Mouse (Mus musculus) megakaryocyte, adult 5-6 weeks (primary cell): ENCODE data around the gene Klf12. TPM values are rescaled to one million over a fixed set of nuclear protein-coding genes. Genes with fewer than 3 reads are reported as not detected.

Source experiments
- ATAC-seq: 2 replicates; pipeline ENCODE4 v1.8.0; 2016; ENCODE audit warnings: mild to moderate bottlenecking, inconsistent platforms; ENCODE audit not compliant: poor library complexity, severe bottlenecking
- total RNA-seq, 2 experiments: library from RNA; stranded (forward) in 1 of 2; stranded (reverse) in 1 of 2; fragments of 153-499, 151-499 nt in 1 of 2; fragments of 221-1000, 200-1000 nt in 1 of 2; gene quantifications; 2 replicates each; pipeline versions ENCODE4 v1.2.3 to v1.2.4; 2015 to 2017

Klf12 gene
- total RNA-seq, 2 experiments from 2014 or later, result 0.11 TPM; not detected in 1

DNA sequence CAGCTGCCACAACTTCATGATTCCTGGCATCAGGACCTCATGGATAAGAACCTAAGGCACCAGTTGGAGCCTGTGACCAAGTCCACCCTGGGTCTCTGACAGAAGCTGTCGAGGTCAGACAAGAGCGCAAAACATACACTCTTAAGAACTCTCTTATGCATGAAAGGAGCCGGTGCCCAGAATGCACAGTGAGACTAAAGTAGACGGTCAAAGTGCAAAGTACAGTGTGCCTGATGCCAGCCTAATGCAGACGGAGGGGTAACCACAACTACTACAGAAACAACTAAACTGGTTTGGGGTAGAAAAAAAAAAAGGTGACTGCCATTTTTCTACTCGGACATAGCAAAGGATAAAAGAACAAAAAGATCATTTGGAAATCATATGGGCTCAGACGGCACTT, 47.7 kb downstream of the Klf12 start:
- no peak for ATAC-seq

DNA sequence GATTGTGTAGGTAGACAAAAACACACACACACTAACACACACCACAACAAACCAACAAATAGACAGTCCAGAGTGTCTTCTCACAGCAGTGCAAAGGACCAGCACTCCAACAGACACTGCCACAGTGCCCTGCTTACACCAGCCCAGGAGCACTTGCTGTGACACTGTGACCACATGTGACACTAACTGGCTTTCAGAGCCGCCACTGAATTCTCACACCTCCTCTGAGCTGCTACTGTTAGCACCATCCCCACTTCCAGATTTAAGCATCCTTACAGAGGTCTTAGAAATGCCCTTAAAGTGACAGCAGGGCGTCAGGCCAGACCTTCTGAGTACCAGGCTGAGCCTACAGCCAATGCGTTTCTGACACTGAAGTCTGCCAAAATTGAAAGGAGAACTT, 48.7 kb downstream of the Klf12 start:
- peak; percentile 67 for ATAC-seq

DNA sequence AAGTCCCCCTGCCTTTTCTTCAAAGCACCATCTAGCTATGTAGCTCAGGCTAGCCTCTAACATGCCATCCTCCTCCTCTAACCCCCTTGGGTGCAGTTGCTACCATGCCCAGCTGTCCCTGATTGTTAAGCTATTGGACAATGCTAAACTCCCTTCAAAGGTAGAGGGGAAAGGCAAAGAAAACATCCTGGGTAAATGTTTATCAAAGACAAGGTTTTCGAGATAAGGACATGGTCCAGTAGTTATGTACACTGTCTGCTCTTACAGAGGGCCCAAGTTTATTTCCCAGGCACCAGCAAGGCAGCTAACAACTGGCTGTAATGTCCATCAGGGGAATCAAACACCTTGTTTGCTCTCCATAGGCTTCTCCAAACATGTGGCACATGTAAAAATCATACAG, 53.1 kb downstream of the Klf12 start:
- no peak for ATAC-seq

DNA sequence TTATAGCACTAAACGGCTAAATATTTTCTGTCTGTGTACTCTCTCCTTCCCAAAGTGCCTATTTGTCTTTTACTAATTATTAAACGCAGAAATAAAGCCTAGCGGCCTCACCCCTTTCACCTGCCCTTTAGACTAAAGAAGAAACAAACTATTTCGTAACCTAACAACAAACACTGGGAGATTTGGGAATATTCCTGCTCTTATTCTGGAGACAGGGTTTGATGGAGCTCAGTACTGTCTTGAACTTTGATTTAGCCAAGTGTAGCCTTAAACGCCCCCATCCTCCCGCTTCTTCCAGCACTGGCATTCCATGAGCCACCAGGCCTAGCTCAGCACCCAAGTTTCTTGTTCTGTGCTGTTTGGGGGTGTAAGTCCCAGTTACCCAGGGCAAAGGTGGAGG, 56.4 kb downstream of the Klf12 start:
- no peak for ATAC-seq

DNA sequence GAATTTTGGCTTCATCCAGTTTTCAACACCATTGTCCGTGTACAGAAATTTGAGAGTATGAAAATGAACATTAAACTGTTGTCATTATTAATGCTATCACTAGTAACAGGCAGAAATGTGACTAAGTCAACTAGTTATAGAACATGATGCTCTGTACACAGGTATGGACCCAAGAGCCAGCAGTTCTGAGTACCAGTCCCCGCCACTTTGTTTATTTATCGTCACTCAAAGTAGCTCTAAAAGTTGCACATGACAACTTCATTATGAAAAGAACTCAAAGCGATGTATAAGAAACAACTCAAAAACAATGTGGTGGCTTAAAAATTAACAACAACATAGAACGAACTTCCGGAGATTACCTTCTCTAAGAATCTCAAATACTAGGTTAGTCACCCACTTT, 56.8 kb downstream of the Klf12 start:
- ATAC-seq, result no peak

DNA sequence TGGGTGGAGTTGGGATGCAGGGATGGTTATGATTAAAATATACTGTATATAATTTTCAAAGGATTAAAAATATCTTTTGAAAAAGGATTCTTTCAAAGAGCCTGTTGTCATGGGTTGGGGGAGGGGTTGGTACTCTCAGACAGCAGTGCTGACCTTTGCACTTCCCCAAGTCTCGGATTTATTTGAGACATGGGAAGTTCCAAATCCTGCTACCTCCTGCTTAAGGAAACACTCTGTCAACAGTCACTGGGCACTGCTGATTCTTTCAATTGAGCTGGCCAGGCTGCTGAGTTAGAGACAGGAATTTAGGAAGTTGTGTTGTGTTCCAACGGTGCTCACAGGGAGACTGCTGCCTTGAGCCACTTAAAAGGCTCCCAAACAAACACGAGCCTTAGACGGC, 60.3 kb downstream of the Klf12 start:
- no peak for ATAC-seq

DNA sequence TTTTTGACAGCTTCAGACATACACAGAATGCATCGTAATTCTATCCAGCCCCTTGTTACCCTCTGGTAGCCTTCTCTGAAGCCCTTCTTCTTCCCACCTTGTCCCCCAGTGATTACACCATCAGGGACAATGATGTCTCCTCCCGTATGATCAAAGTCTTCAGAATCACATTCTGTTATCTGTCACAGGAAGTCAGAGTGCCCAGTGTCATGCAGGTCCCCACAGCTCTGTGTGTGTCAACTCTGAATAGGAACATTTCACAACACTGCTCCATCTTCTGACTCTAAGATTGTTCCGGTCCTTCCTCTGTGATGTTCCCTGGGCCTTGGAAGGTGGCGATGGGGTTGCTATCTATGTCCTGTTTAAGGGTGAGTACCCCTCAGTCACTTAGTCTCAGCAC, 62.2 kb downstream of the Klf12 start:
- peak; percentile 72 for ATAC-seq

DNA sequence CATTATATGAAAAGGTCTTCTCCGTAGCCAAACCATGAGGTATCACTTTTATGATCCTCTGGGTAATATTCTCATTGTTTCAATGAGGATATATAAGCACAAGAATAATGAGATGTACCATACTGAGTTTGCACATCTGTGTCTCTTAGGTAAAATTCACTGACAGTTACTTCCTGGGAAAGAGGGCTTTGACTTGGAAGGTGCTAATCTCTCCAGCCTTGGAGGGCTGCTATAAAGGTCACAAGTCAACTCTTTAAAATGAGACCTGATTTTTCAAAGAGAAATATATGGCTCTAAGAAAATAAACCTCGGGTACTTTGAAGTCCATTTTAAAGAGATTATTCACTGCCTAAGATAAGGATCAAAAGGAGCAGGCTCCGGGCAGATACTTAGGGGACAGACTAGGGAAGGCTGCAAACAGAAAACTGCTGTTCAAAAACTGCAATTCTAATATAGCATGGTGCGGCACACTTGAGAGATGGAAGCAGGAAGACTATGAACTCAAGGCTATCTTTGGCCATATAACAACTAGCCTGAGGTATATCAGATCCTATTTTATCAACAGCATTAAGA, 69.2 kb downstream of the Klf12 start:
- ATAC-seq, result no peak

DNA sequence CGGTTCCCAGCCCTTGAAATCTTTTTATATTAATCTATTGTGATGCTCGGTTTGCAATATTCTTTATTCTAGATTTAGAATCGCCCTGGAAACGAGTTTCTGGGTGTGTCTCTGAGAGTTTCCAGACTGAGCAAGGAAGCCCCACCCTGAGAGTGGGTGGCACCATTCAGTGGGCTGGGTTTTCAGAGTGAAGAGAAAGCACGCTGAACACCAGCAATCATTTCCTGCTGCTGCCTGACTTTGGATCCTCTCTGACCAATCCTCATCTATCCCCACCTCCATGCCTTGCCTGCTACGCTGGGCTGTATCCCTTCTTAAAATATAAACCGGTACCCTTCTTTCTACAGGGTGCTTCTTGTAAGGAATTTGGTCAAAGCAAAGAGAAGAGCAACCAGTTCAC, 71.4 kb downstream of the Klf12 start:
- ATAC-seq, result no peak

DNA sequence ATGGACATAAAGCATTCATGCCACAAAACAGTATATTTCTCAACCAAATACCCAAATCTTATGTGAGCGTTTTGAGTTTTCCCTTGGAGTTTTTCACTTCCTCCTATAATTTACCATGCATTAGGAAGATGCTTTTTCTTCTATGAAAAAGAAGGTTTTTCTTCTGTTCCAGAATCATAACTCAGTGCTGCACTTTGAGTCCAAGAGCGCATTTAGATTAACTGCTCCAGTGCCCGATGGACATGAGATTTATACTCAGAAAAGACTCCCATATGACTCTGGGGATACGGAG, 72.7 kb downstream of the Klf12 start:
- ATAC-seq, result no peak

DNA sequence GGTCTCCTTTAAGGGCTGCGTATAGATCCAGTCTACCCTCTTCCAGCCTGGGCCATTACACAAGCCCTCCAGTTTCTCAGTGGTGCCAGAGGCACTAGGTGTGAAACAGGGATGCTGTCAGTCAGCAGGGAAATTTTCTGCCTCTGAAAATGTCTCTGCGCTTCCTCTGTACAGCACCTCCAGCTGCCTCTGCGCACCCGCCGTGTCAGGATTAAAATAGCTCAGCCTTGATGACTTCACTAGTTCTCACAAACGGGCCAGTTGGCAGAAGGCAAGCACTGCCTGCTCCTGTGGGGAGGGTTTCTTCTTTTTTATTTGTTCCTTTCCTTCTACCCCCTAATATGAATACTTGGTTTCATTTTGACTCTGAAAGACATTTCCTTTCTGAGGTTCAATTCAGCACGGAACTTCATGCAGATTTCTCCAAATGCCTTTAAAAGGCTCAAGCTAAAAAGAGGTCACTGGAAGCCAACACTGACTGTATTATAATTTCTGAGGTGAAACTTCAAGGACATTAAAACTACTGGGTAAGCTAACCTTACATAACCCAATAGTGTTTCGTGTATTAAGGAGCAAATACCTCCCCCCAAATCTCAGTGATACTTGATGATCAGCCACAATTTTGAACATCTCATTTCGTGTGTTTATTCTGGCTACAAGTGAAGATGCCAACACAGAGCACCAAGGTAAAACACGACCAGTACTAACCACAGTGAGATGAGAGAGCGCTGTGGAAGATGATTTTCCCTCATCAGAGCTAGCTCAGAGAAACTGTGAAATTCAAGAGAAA, 73.2 kb downstream of the Klf12 start:
- ATAC-seq, result peak; percentile 63

DNA sequence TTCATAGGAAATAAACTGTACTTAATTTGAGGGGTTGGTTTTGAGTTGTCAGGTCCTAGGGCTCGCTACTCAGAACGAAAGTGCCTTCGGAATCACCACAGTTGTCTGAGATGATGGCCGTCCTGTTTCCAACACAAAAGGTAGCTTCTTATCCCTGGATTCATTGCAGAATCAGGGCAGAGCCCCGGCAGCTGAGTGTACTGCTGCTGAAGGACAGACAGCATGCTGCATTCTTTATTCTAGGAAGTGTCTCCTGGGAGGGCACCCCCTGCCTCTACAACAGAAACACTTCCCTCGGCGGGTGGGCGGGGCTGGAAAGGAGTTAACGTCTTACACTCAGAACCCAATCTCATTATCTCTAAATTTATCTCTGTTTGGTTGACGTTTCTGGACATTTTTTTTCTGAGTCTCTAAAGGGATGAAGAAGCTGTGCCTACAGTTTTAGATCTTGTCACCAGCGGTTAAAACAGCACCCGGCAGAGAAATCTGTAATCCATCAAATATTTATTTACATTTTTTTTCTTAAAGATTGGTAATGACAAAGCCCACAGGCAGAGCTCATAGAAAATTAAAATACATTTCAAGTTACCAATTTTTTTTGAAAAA, 74.6 kb downstream of the Klf12 start:
- ATAC-seq, result no peak

DNA sequence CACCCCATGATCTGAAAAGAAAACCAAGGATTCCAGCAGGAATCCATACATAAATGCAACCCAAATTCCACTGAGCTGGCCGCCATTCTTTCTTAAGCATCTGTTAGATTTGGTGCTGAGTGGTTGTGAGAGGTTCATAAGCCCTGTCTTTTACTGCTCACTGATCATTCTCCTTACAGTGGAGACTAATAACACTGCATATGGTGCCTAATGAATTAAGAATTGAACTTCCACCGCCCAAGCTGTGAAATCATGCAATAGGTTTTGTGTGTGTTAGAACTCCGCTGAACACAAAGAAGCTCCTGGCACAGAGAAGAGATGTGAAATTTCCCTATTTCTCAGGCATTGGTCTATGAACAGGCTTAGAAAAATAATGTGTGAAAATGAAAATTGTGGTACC, 77.4 kb downstream of the Klf12 start:
- no peak for ATAC-seq

DNA sequence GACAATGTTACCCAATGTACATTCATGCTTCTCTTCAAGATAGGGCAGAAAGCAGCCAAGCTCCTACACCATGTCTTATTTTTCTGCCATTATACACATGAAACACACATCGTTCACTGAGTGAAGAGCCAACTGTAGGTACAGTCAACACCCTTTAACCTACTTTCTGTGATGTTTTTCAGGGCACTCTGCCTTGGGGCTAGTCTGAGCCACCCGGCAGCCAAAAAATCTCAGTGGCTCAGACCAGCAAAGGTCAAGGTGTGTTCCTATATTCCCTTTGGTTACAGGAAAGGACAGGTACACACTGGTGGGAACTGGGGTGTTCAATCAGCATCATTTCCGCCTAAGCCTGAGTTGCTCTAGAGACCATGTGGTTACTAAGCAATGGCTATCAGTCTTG, 78.3 kb downstream of the Klf12 start:
- ATAC-seq, result no peak

DNA sequence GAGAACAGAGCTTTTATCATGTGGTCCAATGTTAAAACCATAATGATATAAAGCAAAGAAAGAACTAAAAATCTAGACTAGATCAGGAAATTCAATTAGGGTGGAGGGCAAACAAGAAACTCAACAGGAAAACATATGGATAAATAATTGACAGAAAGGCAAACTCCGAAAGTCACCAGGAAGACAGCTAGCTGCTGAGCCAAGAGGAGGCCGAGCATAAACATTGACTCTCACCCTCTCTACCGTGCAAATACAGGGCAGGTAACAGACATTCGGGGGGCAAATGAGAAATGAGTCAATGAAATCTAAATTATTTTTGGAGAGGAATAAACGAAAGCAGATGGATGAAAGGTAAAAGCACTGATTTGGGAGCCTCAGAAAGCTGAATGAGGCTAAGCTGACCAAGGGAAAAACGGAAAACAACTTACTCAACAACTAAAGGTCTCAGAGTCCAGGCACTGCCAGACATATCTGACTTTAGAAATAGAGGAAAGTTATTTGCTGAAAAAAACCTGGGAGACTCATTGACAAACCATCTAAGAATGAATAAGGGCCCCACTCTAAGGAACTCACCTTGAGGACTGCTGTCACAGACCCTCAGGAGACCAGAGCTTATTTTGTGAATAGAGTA, 84.3 kb downstream of the Klf12 start:
- ATAC-seq, result no peak

DNA sequence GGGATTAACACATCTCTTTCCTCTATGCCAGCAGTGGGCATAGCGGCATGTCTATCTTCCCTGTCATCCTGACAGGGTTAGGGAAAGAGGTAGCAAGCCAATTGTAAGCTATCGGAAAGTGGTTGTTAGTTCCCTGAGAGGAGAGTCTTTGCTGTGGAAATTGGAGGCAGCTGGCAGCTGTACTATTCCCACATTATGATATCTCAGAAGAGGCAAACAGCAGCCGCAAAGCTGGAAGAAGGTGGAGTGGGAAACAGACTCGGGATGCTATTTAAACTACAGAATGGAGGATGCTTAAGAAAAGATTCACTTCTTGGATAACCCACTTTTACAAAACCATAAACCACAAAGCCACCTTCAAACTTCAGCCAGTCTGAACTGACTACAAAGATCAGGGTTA, 85.8 kb downstream of the Klf12 start:
- ATAC-seq, result no peak

DNA sequence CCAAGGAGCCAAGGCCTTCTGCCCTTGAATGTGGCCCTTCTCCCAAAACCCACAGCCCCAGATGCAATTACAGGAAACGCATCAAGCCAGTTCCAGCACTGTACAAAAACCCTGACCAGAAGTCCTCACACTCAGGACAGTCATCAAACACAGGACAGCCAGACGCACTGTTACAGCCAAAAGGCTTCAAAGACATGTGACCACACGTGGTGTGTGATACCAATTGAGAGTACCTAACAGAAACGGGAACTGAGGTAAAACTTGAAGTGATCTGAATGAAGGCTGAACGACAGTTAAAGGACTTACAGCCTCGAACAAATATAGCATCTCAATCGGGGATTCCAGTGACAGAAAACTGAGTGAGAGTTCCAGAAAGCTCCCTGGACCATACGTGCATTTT, 87.3 kb downstream of the Klf12 start:
- no peak for ATAC-seq

DNA sequence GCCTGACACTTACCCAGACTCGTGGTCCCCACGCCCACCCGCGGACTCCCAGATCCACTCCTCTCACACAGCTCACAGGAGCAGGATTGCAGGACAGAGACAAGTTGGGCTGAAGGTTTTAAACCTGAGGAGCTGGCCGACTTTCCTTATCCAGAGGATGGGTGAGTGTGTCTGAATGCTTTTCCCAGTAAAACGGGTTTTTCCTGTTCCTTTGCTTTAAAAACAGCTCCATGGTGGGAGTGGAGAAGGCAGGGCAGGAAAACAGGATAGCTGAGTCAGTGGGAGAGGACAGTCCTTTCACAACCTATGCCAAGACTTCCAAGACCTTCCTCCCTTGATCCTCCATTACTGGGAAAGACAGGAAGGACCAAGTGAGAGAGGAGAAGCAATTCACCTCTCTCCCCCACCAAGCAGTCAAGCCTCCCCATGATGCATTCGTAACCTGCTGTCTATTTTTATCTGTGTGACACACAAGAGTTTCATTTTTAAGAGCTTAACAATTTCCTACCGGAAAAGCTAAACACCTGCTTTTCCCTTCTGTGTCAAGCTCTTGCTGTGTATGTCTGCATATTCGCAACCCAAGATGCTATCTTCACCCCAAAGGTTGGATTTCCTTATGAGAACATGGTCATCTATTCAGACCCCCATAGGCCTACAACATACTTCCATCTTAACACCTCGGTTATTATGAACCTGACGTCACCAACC, 94.8 kb downstream of the Klf12 start:
- ATAC-seq, result no peak

DNA sequence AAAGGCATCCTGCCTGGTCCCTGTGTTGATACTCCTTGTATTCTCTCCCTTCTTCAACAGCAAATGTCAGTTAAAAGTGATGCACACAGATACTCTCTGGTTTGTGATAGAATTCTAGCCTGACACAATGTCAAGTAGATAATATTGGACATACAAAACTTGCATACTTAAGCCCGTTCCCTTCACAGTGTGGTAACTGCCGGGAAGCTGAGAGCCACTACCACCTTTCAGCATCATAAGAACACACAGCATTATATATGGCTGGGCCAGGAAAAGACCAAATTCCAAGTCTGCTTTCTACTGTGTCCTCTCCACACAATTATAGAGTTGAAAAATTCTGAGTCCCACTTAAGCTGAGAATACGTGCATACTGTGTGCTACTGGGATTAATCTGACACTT, 97.1 kb downstream of the Klf12 start:
- ATAC-seq, result no peak

DNA sequence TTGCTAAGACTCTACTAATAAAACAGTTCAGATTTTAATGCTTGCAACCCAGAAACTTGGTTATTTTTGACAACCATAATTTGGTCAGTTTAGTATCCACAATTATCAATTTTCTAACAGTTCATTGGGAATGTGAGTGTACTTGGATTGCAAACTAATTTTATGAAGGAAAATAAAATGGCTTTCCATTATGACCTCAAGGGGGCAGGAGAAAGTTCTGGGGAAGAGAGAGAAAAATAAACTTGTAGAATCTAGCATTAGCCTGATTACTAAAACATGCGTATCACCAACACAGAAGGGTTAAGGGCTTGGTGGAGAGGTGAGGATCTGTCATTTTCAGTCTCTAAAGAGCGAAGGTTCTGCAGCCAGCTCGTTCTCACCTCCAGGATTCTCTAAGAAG, 106.7 kb downstream of the Klf12 start:
- no peak for ATAC-seq

DNA sequence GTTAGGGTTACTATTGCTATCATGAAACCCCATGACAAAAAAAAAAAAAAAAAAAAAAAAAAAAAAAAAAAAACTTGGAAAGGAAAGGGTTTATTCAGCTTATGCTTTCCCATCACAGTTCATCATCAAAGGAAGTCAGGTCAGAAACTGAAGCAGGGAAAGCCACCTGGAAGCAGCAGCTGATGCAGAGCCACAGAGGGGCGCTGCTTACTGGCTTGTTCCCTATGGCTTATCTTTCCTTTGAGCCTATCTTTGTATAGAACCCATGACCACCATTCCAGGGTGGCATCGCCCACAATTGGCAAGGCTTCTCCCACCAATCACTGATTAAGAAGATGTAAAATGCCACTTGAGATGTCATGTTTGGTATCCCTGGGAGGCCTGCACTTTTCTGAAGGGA, 119.4 kb downstream of the Klf12 start:
- ATAC-seq, result no peak

DNA sequence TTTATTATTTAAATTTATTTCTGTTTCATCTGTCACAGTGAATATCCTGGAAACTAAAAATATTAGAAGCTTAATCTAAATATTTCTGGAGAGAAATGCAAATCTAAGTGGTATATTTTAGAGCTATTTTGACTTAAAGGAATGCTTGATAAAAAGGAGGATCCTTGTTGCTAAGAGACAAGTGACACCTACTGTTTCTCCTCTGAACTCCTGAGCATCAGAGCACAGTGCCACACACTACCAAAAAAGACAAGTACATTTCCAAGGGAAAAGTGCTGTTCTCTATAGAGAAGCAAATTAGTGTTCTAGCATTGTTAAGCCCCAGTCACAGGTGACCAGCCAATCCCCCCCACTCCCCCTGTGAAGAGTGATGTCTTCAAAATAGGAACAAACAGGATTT, 127.8 kb downstream of the Klf12 start:
- no peak for ATAC-seq
